Mouse (Mus musculus): Measurements from ENCODE around the gene Kcnj11. TPM values are rescaled to one million over a fixed set of nuclear protein-coding genes. Genes with fewer than 3 reads are reported as not detected.

Kcnj11 gene
- polyA plus RNA-seq, 1 experiment from 2014 or later: not detected

DNA sequence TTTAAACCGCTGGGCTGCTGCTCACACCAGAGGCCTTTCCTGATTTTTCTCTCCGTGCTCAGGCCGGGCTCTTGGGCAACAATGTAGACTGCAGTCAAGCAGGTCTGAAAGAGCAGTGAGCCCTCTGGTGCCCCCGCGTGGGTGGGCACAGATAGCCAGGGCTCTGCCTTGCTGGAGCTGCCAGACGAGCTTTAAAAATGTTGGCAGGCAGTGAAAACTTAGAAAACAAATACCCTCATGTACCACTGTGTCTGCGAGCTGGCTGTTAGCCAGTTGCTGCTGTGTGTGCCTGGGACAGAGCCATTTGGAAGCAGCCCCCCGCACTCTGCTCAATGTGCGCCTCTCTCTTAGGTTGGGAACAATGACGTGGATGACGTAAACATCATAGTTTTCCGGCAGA, 22.9 kb downstream of the Kcnj11 start:
- TF ChIP-seq CTCF (IDR thresholded peaks at IDR 0.05; ENCODE audit: low read depth): no peak
- ATAC-seq (ENCODE audit: insufficient read depth) (no peak), DNase-seq (no peak)
- H3K9me3 ChIP-seq (ENCODE audit: low read depth, low read length): no peaks in the 10 kb centered on the region
- H3K27ac ChIP-seq (ENCODE audit: low read depth): no peak overlapping the region
- H3K27me3 ChIP-seq (ENCODE audit: insufficient read depth, low read length): no peaks in the 10 kb centered on the region
- no peak overlapping the region for H3K4me3 ChIP-seq (ENCODE audit: low read depth, low read length)
- no peak overlapping the region for H3K4me2 ChIP-seq
- H3K9ac ChIP-seq: no peak overlapping the region
- WGBS: 73% methylated on average over 12 of the region's 12 CpGs
- H3K36me3 ChIP-seq (ENCODE audit: insufficient read depth): peaks cover 85% of the 10 kb centered on the region
- no peaks in the 10 kb centered on the region for H3K4me1 ChIP-seq (ENCODE audit: insufficient read depth)

DNA sequence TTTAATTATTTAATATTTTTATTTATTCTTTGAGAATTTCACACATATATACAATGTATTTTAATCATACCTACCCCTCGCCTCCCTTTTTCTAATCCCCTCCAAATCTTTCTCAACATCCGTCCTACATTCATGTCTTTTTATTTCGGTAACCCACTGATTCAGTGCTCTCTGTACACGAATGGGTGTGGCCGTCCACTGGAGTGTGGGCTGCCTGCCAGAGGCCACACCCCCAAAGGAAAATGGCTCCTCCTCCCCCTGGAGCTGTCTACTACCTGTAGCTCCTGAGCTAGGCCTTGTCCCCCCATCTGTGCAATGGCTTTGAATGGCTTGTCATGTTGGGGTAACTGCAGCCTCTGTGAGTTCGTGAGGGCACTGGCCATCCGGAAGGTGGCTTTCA, 23.7 kb downstream of the Kcnj11 start:
- H3K27me3 ChIP-seq (ENCODE audit: insufficient read depth, low read length): no peaks in the 10 kb centered on the region
- DNase-seq: no peak
- no peak overlapping the region for H3K4me3 ChIP-seq (ENCODE audit: low read depth, low read length)
- ATAC-seq (ENCODE audit: insufficient read depth): no peak
- H3K36me3 ChIP-seq (ENCODE audit: insufficient read depth): peaks cover 84% of the 10 kb centered on the region
- H3K4me1 ChIP-seq (ENCODE audit: insufficient read depth): no peaks in the 10 kb centered on the region
- no peak overlapping the region for H3K4me2 ChIP-seq
- H3K9me3 ChIP-seq (ENCODE audit: low read depth, low read length): no peaks in the 10 kb centered on the region
- WGBS: 81% methylated on average over 7 of the region's 7 CpGs
- H3K9ac ChIP-seq: no peak overlapping the region
- no peak overlapping the region for H3K27ac ChIP-seq (ENCODE audit: low read depth)
- no peak for TF ChIP-seq CTCF (IDR thresholded peaks at IDR 0.05; ENCODE audit: low read depth)

- Histone ChIP-seq H3K9me3 (ENCODE audit: low read depth, low read length) (no peaks in the 10 kb centered on the region), H3K27ac (ENCODE audit: low read depth) (no peak overlapping the region), H3K4me3 (ENCODE audit: low read depth, low read length) (no peak overlapping the region), H3K4me2 (no peak overlapping the region), H3K4me1 (ENCODE audit: insufficient read depth) (no peaks in the 10 kb centered on the region), H3K27me3 (ENCODE audit: insufficient read depth, low read length) (no peaks in the 10 kb centered on the region), H3K36me3 (ENCODE audit: insufficient read depth) (peaks cover 78% of the 10 kb centered on the region), H3K9ac (no peak overlapping the region)
- DNase-seq: no peak
- TF ChIP-seq CTCF (IDR thresholded peaks at IDR 0.05; ENCODE audit: low read depth): no peak
- 92% methylated on average over 8 of the region's 8 CpGs for WGBS
- no peak for ATAC-seq (ENCODE audit: insufficient read depth)
Measured at GRCm38 (mm10) chr7:46068831-46069230, 31.7 kb downstream of the Kcnj11 start.

DNA sequence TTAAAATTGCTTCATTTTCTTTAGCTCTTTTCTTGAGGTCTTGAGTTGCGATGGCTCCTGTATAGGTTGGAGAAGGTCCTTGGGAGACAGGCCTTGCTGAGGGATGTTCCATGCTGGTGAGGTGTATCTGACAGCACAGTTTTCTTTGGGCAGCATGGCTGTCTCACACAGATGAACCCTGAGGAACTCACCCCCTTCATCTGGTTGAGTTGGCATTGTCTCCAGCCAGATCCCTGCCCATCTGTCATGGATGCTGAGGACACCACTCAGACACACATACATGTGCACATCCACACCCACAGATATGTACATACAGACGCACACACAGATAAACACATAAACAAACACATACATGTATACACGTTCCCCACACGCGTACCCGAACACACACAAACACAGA, 37.3 kb downstream of the Kcnj11 start:
- TF ChIP-seq CTCF (IDR thresholded peaks at IDR 0.05; ENCODE audit: low read depth): no peak
- H3K36me3 ChIP-seq (ENCODE audit: insufficient read depth): peaks cover 61% of the 10 kb centered on the region
- H3K9ac ChIP-seq: no peak overlapping the region
- H3K9me3 ChIP-seq (ENCODE audit: low read depth, low read length): no peaks in the 10 kb centered on the region
- no peak overlapping the region for H3K4me2 ChIP-seq
- ATAC-seq (ENCODE audit: insufficient read depth) (no peak), DNase-seq (no peak)
- H3K4me3 ChIP-seq (ENCODE audit: low read depth, low read length): no peak overlapping the region
- 89% methylated on average over 6 of the region's 6 CpGs for WGBS
- H3K27me3 ChIP-seq (ENCODE audit: insufficient read depth, low read length): no peaks in the 10 kb centered on the region
- no peak overlapping the region for H3K27ac ChIP-seq (ENCODE audit: low read depth)
- no peaks in the 10 kb centered on the region for H3K4me1 ChIP-seq (ENCODE audit: insufficient read depth)

DNA sequence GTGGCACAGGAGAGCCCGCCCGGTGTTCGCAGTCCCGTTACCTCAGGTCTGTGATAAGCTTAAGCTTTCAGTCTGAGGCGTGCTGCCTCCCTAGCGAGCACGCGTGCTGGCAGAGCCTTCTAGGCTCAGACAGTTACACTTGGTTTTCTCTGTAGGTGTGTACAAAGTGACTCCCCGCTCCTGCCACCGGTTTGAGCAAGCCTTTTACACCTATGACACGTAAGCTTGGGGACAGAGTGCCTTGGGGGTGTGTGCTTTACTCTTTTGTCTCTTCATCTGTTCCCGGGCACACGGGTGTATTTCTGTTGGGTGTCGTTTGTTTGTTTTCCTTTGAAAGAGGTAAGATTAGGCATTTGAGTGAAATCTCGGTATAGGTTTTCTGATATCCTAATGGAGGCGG, 39.0 kb downstream of the Kcnj11 start:
- Histone ChIP-seq H3K9me3 (ENCODE audit: low read depth, low read length) (no peaks in the 10 kb centered on the region), H3K4me3 (ENCODE audit: low read depth, low read length) (no peak overlapping the region), H3K27me3 (ENCODE audit: insufficient read depth, low read length) (no peaks in the 10 kb centered on the region), H3K36me3 (ENCODE audit: insufficient read depth) (peaks cover 60% of the 10 kb centered on the region), H3K4me1 (ENCODE audit: insufficient read depth) (no peaks in the 10 kb centered on the region), H3K9ac (no peak overlapping the region), H3K4me2 (no peak overlapping the region), H3K27ac (ENCODE audit: low read depth) (no peak overlapping the region)
- 88% methylated on average over 16 of the region's 16 CpGs for WGBS
- TF ChIP-seq CTCF (IDR thresholded peaks at IDR 0.05; ENCODE audit: low read depth): no peak
- no peak for DNase-seq
- no peak for ATAC-seq (ENCODE audit: insufficient read depth)

GRCm38 (mm10) chr7:46060688-46061087, 39.9 kb downstream of the Kcnj11 start:
- WGBS: 94% methylated on average over 8 of the region's 8 CpGs
- H3K36me3 ChIP-seq (ENCODE audit: insufficient read depth): peaks cover 61% of the 10 kb centered on the region
- no peak overlapping the region for H3K9ac ChIP-seq

DNA sequence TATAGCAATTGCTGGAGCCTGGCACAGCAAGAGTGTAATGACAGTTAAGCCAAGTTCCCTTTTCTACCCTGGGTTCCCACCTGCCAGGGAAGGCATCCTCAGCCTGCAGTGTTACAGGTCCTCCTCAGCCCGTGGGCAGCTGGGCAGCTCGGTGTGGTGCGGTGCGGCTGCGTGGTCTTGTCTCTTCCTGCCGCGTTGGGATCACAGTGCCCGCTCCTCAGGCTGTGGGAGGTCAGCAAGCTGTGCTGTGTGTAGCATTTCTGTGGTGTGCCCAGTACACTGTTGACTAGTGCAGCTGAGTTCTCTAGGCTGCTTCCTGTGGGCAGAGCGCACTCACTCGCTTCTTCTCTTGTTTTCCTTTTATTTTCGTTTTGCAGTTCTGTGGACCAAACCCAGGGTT, 41.7 kb downstream of the Kcnj11 start:
- TF ChIP-seq CTCF (IDR thresholded peaks at IDR 0.05; ENCODE audit: low read depth): no peak
- peaks cover 78% of the 10 kb centered on the region for H3K36me3 ChIP-seq (ENCODE audit: insufficient read depth)
- H3K4me2 ChIP-seq: no peak overlapping the region
- WGBS: 90% methylated on average over 11 of the region's 11 CpGs
- H3K4me3 ChIP-seq (ENCODE audit: low read depth, low read length): no peak overlapping the region
- H3K4me1 ChIP-seq (ENCODE audit: insufficient read depth): no peaks in the 10 kb centered on the region
- no peak overlapping the region for H3K9ac ChIP-seq
- no peak overlapping the region for H3K27ac ChIP-seq (ENCODE audit: low read depth)
- H3K27me3 ChIP-seq (ENCODE audit: insufficient read depth, low read length): no peaks in the 10 kb centered on the region
- ATAC-seq (ENCODE audit: insufficient read depth) (no peak), DNase-seq (no peak)
- H3K9me3 ChIP-seq (ENCODE audit: low read depth, low read length): no peaks in the 10 kb centered on the region

More at GRCm38 (mm10) chr7:46060688-46061087, 39.9 kb downstream of the Kcnj11 start:
- no peak for ATAC-seq (ENCODE audit: insufficient read depth)
- no peak for TF ChIP-seq CTCF (IDR thresholded peaks at IDR 0.05; ENCODE audit: low read depth)
- no peaks in the 10 kb centered on the region for H3K4me1 ChIP-seq (ENCODE audit: insufficient read depth)
- no peak overlapping the region for H3K4me3 ChIP-seq (ENCODE audit: low read depth, low read length)
- H3K9me3 ChIP-seq (ENCODE audit: low read depth, low read length): no peaks in the 10 kb centered on the region
- no peak overlapping the region for H3K27ac ChIP-seq (ENCODE audit: low read depth)
- no peak for DNase-seq
- no peak overlapping the region for H3K4me2 ChIP-seq
- no peaks in the 10 kb centered on the region for H3K27me3 ChIP-seq (ENCODE audit: insufficient read depth, low read length)

DNA sequence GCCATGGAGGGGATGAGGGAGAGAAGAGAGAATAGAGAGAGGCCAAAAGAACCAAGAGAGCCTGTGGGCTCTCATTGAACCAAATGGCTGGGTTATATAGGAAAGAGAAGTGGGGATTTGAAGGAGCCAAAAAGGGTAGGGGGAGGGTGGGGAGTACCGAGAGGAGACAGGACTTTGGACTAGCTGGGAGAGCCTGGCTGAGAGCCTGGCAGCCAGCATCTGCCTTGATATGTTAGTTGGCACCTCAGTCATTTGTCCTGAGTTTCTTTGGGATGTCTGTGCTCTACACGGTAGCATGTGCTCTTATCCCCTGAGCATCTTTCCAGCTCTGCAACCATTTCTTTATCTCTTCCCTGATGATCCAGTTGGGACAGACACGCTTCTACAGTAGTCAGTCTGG, 47.0 kb downstream of the Kcnj11 start:
- ATAC-seq (ENCODE audit: insufficient read depth): no peak

More for the DNA sequence above, 47.0 kb downstream of the Kcnj11 start:
- Histone ChIP-seq H3K9ac (no peak overlapping the region), H3K27ac (ENCODE audit: low read depth) (no peak overlapping the region), H3K36me3 (ENCODE audit: insufficient read depth) (peaks cover 82% of the 10 kb centered on the region), H3K4me2 (no peak overlapping the region), H3K9me3 (ENCODE audit: low read depth, low read length) (no peaks in the 10 kb centered on the region), H3K4me1 (ENCODE audit: insufficient read depth) (no peaks in the 10 kb centered on the region), H3K4me3 (ENCODE audit: low read depth, low read length) (no peak overlapping the region), H3K27me3 (ENCODE audit: insufficient read depth, low read length) (no peaks in the 10 kb centered on the region)
- DNase-seq: no peak
- WGBS: 88% methylated on average over 3 of the region's 3 CpGs
- no peak for TF ChIP-seq CTCF (IDR thresholded peaks at IDR 0.05; ENCODE audit: low read depth)
